Comparison of ENCODE assay signal across 8 mouse cellular contexts in the genomic region with DNA sequence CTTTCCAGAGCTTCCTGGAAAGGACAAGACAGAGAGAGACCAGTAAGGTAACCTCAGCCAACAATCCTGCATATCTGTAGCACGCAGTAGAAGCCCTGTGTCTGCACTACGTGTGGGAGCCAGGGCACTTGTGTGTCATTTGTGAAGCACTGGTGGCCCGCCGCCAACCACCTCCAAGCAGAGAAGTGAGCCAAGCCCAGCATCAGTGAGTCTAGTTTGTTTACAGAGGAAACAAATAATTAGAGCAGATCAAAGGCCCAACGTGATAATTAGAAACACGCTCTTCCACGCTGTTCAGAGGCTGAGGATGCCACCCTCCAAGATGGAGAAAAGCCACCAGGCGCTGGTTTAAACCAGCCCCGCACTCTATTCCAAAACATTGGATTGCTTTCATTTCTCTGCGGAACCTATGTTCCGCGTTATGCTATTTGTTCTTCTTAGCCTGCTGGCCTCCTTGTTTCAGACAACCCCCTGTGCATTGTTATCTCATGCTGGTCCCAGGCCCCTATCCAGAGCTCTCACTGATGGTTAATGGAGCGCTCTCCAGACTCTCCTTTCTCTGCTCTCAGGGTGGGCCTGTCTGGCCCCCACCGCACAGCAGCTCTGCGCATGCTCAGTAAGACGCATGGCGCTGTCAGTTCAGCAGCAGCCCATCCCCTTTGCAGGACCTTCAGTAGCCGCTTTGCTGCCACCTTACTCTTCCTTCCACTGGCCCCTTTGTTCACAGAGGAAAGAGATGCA.
DNase-seq lines count a peak whose midpoint lies in the region; ATAC-seq and TF ChIP-seq lines count a peak whose summit lies in the region.

No protein-coding gene starts in this region.

- peak; percentile 87 for ATAC-seq in forebrain, postnatal 0 days
- ATAC-seq in intestine, embryonic 14.5 days (replicated peaks; ENCODE audit: low FRiP score, low TSS enrichment, low read depth), result no peak
- ATAC-seq in lung, postnatal 0 days, result peak; percentile 44; the same call in 1 of the 2 replicates
- peak; percentile 64; the same call in 1 of the 2 replicates for ATAC-seq in stomach, embryonic 16.5 days (ENCODE audit: insufficient read depth, low FRiP score)
- ATAC-seq in granulocyte monocyte progenitor cell, adult 5-6 weeks (replicated peaks; ENCODE audit: poor library complexity, severe bottlenecking), result no peak

- intact Hi-C loops in left cerebral cortex, postnatal 10 days (cut with DNase I), result no loop called here

- DNase-seq in left cerebral cortex, postnatal 10 days (ENCODE audit: extremely low spot score in 1 of 2, low spot score in 2 of 2), result peak; percentile 40 to 79
- DNase-seq in left cerebral cortex, adult 8-10 months (ENCODE audit: low spot score in 2 of 2), result no peak
- DNase-seq in cerebellum, adult 8-10 months, result peak; percentile 70
- peak; percentile 77 for DNase-seq in forebrain, postnatal 0 days
- peak; percentile 55 for DNase-seq in intestine, embryonic 14.5 days (ENCODE audit: low spot score)
- DNase-seq in lung, postnatal 0 days (ENCODE audit: low spot score), result no peak

- TF ChIP-seq EP300 in lung, postnatal 0 days (IDR thresholded peaks at IDR 0.05), result no peak

- peak overlapping the region; percentile 64 for H3K27ac ChIP-seq in forebrain, postnatal 0 days (ENCODE audit: low read depth, low read length)
- no peak overlapping the region for H3K27ac ChIP-seq in intestine, embryonic 14.5 days (ENCODE audit: low read depth)
- no peak overlapping the region for H3K27ac ChIP-seq in lung, postnatal 0 days (ENCODE audit: low read length)
- no peak overlapping the region for H3K27ac ChIP-seq in stomach, embryonic 16.5 days (ENCODE audit: low read length)

- peak overlapping the region; percentile 32 for H3K4me2 ChIP-seq in forebrain, postnatal 0 days (ENCODE audit: low read depth)
- peak overlapping the region; percentile 44 for H3K4me2 ChIP-seq in intestine, embryonic 14.5 days (ENCODE audit: low read length)
- peak overlapping the region; percentile 40 for H3K4me2 ChIP-seq in lung, postnatal 0 days (replicated peaks; ENCODE audit: low read depth, low read length)
- peak overlapping the region; percentile 39 for H3K4me2 ChIP-seq in stomach, embryonic 16.5 days (ENCODE audit: low read depth, low read length)

- H3K4me1 ChIP-seq in forebrain, postnatal 0 days (ENCODE audit: insufficient read depth), result no peaks in the 10 kb centered on the region
- no peaks in the 10 kb centered on the region for H3K4me1 ChIP-seq in intestine, embryonic 14.5 days (replicated peaks; ENCODE audit: control insufficient read depth, insufficient read depth, low read length)
- no peaks in the 10 kb centered on the region for H3K4me1 ChIP-seq in lung, postnatal 0 days (ENCODE audit: insufficient read depth, low read depth, low read length)
- no peaks in the 10 kb centered on the region for H3K4me1 ChIP-seq in stomach, embryonic 16.5 days (ENCODE audit: control insufficient read depth, insufficient read depth, low read length)

- no peaks in the 10 kb centered on the region for H3K36me3 ChIP-seq in forebrain, postnatal 0 days (ENCODE audit: insufficient read depth)
- no peaks in the 10 kb centered on the region for H3K36me3 ChIP-seq in intestine, embryonic 14.5 days (ENCODE audit: control insufficient read depth, insufficient read depth, low read length)
- no peaks in the 10 kb centered on the region for H3K36me3 ChIP-seq in lung, postnatal 0 days (ENCODE audit: insufficient read depth, low read length)
- no peaks in the 10 kb centered on the region for H3K36me3 ChIP-seq in stomach, embryonic 16.5 days (ENCODE audit: control insufficient read depth, insufficient read depth, low read length)

- WGBS in forebrain, postnatal 0 days, result 40% methylated on average over 18 of the region's 18 CpGs
- WGBS in intestine, embryonic 14.5 days, result 42% methylated on average over 18 of the region's 18 CpGs
- 42% methylated on average over 18 of the region's 18 CpGs for WGBS in lung, postnatal 0 days
- WGBS in stomach, embryonic 16.5 days, result 46% methylated on average over 18 of the region's 18 CpGs

- TF ChIP-seq CTCF in forebrain, postnatal 0 days (IDR thresholded peaks at IDR 0.05; ENCODE audit: low read depth), result no peak
- TF ChIP-seq CTCF in lung, postnatal 0 days (IDR thresholded peaks at IDR 0.05), result no peak

- peak overlapping the region; percentile 28; the same call in 1 of the 2 replicates for H3K9ac ChIP-seq in forebrain, postnatal 0 days
- no peak overlapping the region for H3K9ac ChIP-seq in intestine, embryonic 14.5 days (ENCODE audit: low read length)
- H3K9ac ChIP-seq in lung, postnatal 0 days (replicated peaks; ENCODE audit: low read depth), result no peak overlapping the region
- H3K9ac ChIP-seq in stomach, embryonic 16.5 days (ENCODE audit: low read length), result no peak overlapping the region

- H3K9me3 ChIP-seq in forebrain, postnatal 0 days (ENCODE audit: low read length), result no peaks in the 10 kb centered on the region
- H3K9me3 ChIP-seq in intestine, embryonic 14.5 days (ENCODE audit: control insufficient read depth, low read length), result no peaks in the 10 kb centered on the region
- H3K9me3 ChIP-seq in lung, postnatal 0 days (ENCODE audit: low read length), result no peaks in the 10 kb centered on the region
- H3K9me3 ChIP-seq in stomach, embryonic 16.5 days (replicated peaks; ENCODE audit: control insufficient read depth, low read length), result no peaks in the 10 kb centered on the region

- no peak overlapping the region for H3K4me3 ChIP-seq in forebrain, postnatal 0 days (ENCODE audit: low read depth, low read length)
- H3K4me3 ChIP-seq in intestine, embryonic 14.5 days (ENCODE audit: low read depth, low read length), result 0 out of 2 replicates have a peak overlapping the region, but pooled peaks have one; percentile 13
- H3K4me3 ChIP-seq in lung, postnatal 0 days (ENCODE audit: low read depth, low read length), result no peak overlapping the region; the same call in 1 of the 2 replicates
- no peak overlapping the region; the same call in 1 of the 2 replicates for H3K4me3 ChIP-seq in stomach, embryonic 16.5 days (replicated peaks; ENCODE audit: low read length)

- H3K27me3 ChIP-seq in forebrain, postnatal 0 days (ENCODE audit: insufficient read depth, low read length), result no peaks in the 10 kb centered on the region
- H3K27me3 ChIP-seq in intestine, embryonic 14.5 days (replicated peaks; ENCODE audit: control insufficient read depth, insufficient read depth, low read length), result no peaks in the 10 kb centered on the region
- H3K27me3 ChIP-seq in lung, postnatal 0 days (replicated peaks; ENCODE audit: insufficient read depth, low read length), result no peaks in the 10 kb centered on the region
- H3K27me3 ChIP-seq in stomach, embryonic 16.5 days (ENCODE audit: control insufficient read depth, insufficient read depth, low read length), result no peaks in the 10 kb centered on the region

Comparison
In these comparisons a context has a peak if more than half of its experiments do, and no peak if none do; other contexts are left out.
1. DNase-seq: peak in left cerebral cortex, postnatal 10 days (2 of 2), cerebellum, adult 8-10 months (single experiment), forebrain, postnatal 0 days (single experiment) and intestine, embryonic 14.5 days (single experiment); none in left cerebral cortex, adult 8-10 months (0 of 2) and lung, postnatal 0 days (single experiment).
2. ATAC-seq: peak in forebrain, postnatal 0 days (single experiment), lung, postnatal 0 days (single experiment) and stomach, embryonic 16.5 days (single experiment); none in intestine, embryonic 14.5 days (single experiment) and granulocyte monocyte progenitor cell, adult 5-6 weeks (single experiment).
3. Peak in every context shown above with its lines, with median percentiles within 50 percentile points of each other: H3K4me2 ChIP-seq.